Mouse (Mus musculus): Measurements from ENCODE around the gene Timp4. TPM values are rescaled to one million over a fixed set of nuclear protein-coding genes. Genes with fewer than 3 reads are reported as not detected.

Gene Timp4
- total and polyA plus RNA-seq, 3 experiments = not detected

GRCm38 (mm10) chr6:115231836-115232235 lies 20.2 kb downstream of the Timp4 start:
- no peaks in the 10 kb centered on the region for H3K36me3 ChIP-seq (ENCODE audit: control insufficient read depth in 1 of 2, insufficient read depth in 2 of 2, low read length in 2 of 2)
- no peak for DNase-seq (ENCODE audit: low read depth, low spot score)

GRCm38 (mm10) chr6:115230557-115230956 lies 21.4 kb downstream of the Timp4 start:
- Histone ChIP-seq H3K27me3 (ENCODE audit: control insufficient read depth in 1 of 2, insufficient read depth in 2 of 2, low read length in 2 of 2) (no peaks in the 10 kb centered on the region; a peak in 2 of 4 replicates), H3K9ac (ENCODE audit: control insufficient read depth, low read depth, low read length, poor library complexity, severe bottlenecking) (no peak overlapping the region), H3K27ac (ENCODE audit: control insufficient read depth, low read depth, low read length) (no peak overlapping the region), H3K4me3 (ENCODE audit: control insufficient read depth in 1 of 2, insufficient read depth in 1 of 2, low read depth in 2 of 2, low read length in 2 of 2) (no peak overlapping the region), H3K79me2 (ENCODE audit: control insufficient read depth, insufficient read depth, low read length, poor library complexity) (no peaks in the 10 kb centered on the region), H3K9me3 (replicated peaks; ENCODE audit: insufficient read depth, low read length) (no peaks in the 10 kb centered on the region), H3K4me1 (ENCODE audit: control insufficient read depth in 1 of 2, insufficient read depth in 2 of 2, low read length in 2 of 2) (no peaks in the 10 kb centered on the region), H3K36me3 (ENCODE audit: control insufficient read depth in 1 of 2, insufficient read depth in 2 of 2, low read length in 2 of 2) (no peaks in the 10 kb centered on the region)
- no peak for DNase-seq (ENCODE audit: low read depth, low spot score)
- TF ChIP-seq TAL1 (IDR thresholded peaks at IDR 0.05; ENCODE audit: low read length) (no peak), NRF1 (IDR thresholded peaks at IDR 0.05; ENCODE audit: insufficient read depth, low read depth, low read length, poor library complexity, severe bottlenecking) (no peak), ZC3H11A (IDR thresholded peaks at IDR 0.05; ENCODE audit: low read depth, low read length) (no peak)

More at GRCm38 (mm10) chr6:115231836-115232235, 20.2 kb downstream of the Timp4 start:
- TF ChIP-seq ZC3H11A (IDR thresholded peaks at IDR 0.05; ENCODE audit: low read depth, low read length) (no peak), CHD2 (IDR thresholded peaks at IDR 0.05; ENCODE audit: low read length) (no peak), SIN3A (IDR thresholded peaks at IDR 0.05; ENCODE audit: low read length) (no peak), JUND (IDR thresholded peaks at IDR 0.05; ENCODE audit: low read depth, low read length) (no peak)
- Histone ChIP-seq H3K4me3 (ENCODE audit: control insufficient read depth in 1 of 2, insufficient read depth in 1 of 2, low read depth in 2 of 2, low read length in 2 of 2) (no peak overlapping the region), H3K27me3 (ENCODE audit: control insufficient read depth in 1 of 2, insufficient read depth in 2 of 2, low read length in 2 of 2) (no peaks in the 10 kb centered on the region), H3K79me2 (ENCODE audit: control insufficient read depth, insufficient read depth, low read length, poor library complexity) (no peaks in the 10 kb centered on the region), H3K9me3 (replicated peaks; ENCODE audit: insufficient read depth, low read length) (no peaks in the 10 kb centered on the region), H3K4me1 (ENCODE audit: control insufficient read depth in 1 of 2, insufficient read depth in 2 of 2, low read length in 2 of 2) (no peaks in the 10 kb centered on the region), H3K9ac (ENCODE audit: control insufficient read depth, low read depth, low read length, poor library complexity, severe bottlenecking) (no peak overlapping the region), H3K27ac (ENCODE audit: control insufficient read depth, low read depth, low read length) (no peak overlapping the region)

- Histone ChIP-seq H3K27me3 (ENCODE audit: control insufficient read depth in 1 of 2, insufficient read depth in 2 of 2, low read length in 2 of 2) (peaks cover under 1 to 7% of the 10 kb centered on the region in 2 experiments), H3K27ac (ENCODE audit: control insufficient read depth, low read depth, low read length) (no peak overlapping the region)
Observed at GRCm38 (mm10) chr6:115227529-115227928, 24.5 kb downstream of the Timp4 start.

More at GRCm38 (mm10) chr6:115227529-115227928, 24.5 kb downstream of the Timp4 start:
- H3K4me1 ChIP-seq (ENCODE audit: control insufficient read depth in 1 of 2, insufficient read depth in 2 of 2, low read length in 2 of 2) = no peaks in the 10 kb centered on the region
- no peaks in the 10 kb centered on the region for H3K79me2 ChIP-seq (ENCODE audit: control insufficient read depth, insufficient read depth, low read length, poor library complexity)
- H3K9ac ChIP-seq (ENCODE audit: control insufficient read depth, low read depth, low read length, poor library complexity, severe bottlenecking) = no peak overlapping the region
- H3K4me3 ChIP-seq (ENCODE audit: control insufficient read depth in 1 of 2, insufficient read depth in 1 of 2, low read depth in 2 of 2, low read length in 2 of 2) = no peak overlapping the region
- H3K9me3 ChIP-seq (replicated peaks; ENCODE audit: insufficient read depth, low read length) = no peaks in the 10 kb centered on the region
- TF ChIP-seq ZKSCAN1 (IDR thresholded peaks at IDR 0.05; ENCODE audit: low read depth, low read length) = no peak
- peak; percentile 69 to 84 (median 83) for TF ChIP-seq CTCF (IDR thresholded peaks at IDR 0.05 in 2 of 3, conservative IDR thresholded peaks at IDR 0.05 in 1 of 3; ENCODE audit: control insufficient read depth in 1 of 3, insufficient read depth in 1 of 3, low read depth in 2 of 3, low read length in 3 of 3, poor library complexity in 1 of 3, severe bottlenecking in 1 of 3)
- no peak for TF ChIP-seq GATA1 (IDR thresholded peaks at IDR 0.05; ENCODE audit: low read depth, low read length)
- TF ChIP-seq JUND (IDR thresholded peaks at IDR 0.05; ENCODE audit: low read depth, low read length) = peak; percentile 76; the same call in 1 of the 2 replicates
- peak; percentile 94 for TF ChIP-seq SMC3 (IDR thresholded peaks at IDR 0.05; ENCODE audit: low read depth, low read length)
- peak; percentile 88 for TF ChIP-seq RAD21 (IDR thresholded peaks at IDR 0.05; ENCODE audit: low read depth, low read length)
- TF ChIP-seq EP300 (IDR thresholded peaks at IDR 0.05; ENCODE audit: low read depth in 1 of 2, low read length in 2 of 2) = no peak
- peak; percentile 87 for TF ChIP-seq ZC3H11A (IDR thresholded peaks at IDR 0.05; ENCODE audit: low read depth, low read length)
- H3K36me3 ChIP-seq (ENCODE audit: control insufficient read depth in 1 of 2, insufficient read depth in 2 of 2, low read length in 2 of 2) = no peaks in the 10 kb centered on the region
- DNase-seq (ENCODE audit: low read depth, low spot score) = peak; percentile 76

Data from MEL (cell line).